Mouse (Mus musculus) midbrain, embryonic 10.5 days (tissue): ENCODE measurements around the gene Ush2a. TPM values are rescaled to one million over a fixed set of nuclear protein-coding genes. Genes with fewer than 3 reads are reported as not detected.

Source experiments
- DNase-seq: peaks from one replicate; pipeline ENCODE4 v3.0.0-alpha.2; 2017; ENCODE audit warnings: low spot score
- H3K27ac ChIP-seq: fragments of 300-500 bp; sonication (generic); replicated peaks from 2 replicates; pipeline ENCODE4 v1.5.1; 2016; ENCODE audit warnings: mild to moderate bottlenecking
- H3K27me3 ChIP-seq: fragments of 300-500 bp; sonication (generic); 2 replicates; pipeline ENCODE4 v1.6.1; 2016; ENCODE audit warnings: low read depth, mild to moderate bottlenecking; ENCODE audit not compliant: poor library complexity, severe bottlenecking
- H3K36me3 ChIP-seq: fragments of 300-500 bp; sonication (generic); 2 replicates; pipeline ENCODE4 v1.6.1; 2016; ENCODE audit warnings: mild to moderate bottlenecking, moderate library complexity
- H3K4me1 ChIP-seq: fragments of 300-500 bp; sonication (generic); 2 replicates; pipeline ENCODE4 v1.6.1; 2016
- H3K4me3 ChIP-seq: fragments of 300-500 bp; sonication (generic); 2 replicates; pipeline ENCODE4 v1.5.1; 2016; ENCODE audit warnings: mild to moderate bottlenecking, moderate library complexity
- H3K9me3 ChIP-seq: fragments of 300-500 bp; sonication (generic); replicated peaks from 2 replicates; pipeline ENCODE4 v1.6.1; 2016; ENCODE audit warnings: mild to moderate bottlenecking
- WGBS: fragments of 180-500 bp; shearing (Covaris S2); methylation state at CpG from one replicate; pipeline ENCODE4 v1.1.7; 2016; 5-methylcytosine and 5-hydroxymethylcytosine counted together
- polyA plus RNA-seq: library from polyadenylated mRNA; unstranded; fragments of >200 nt; fragmentation: Nextera tagmentation; extraction: Ambion mirVana; gene quantifications from 2 replicates; pipeline ENCODE4 v1.2.1, GENCODE M21; 2016

Gene Ush2a
- polyA plus RNA-seq, 1 experiment from 2014 or later = 0.12 TPM

GRCm38 (mm10) chr1:188407613-188408386 is 146.0 kb downstream of the Ush2a start:
- H3K27me3 ChIP-seq = no peaks in the 10 kb centered on the region
- no peak overlapping the region for H3K27ac ChIP-seq
- no peak for DNase-seq
- no peaks in the 10 kb centered on the region for H3K4me1 ChIP-seq
- no peaks in the 10 kb centered on the region for H3K9me3 ChIP-seq
- WGBS = 90% methylated on average over 8 of the region's 8 CpGs
- no peak overlapping the region for H3K4me3 ChIP-seq
- no peaks in the 10 kb centered on the region for H3K36me3 ChIP-seq

- 90% methylated on average over 3 of the region's 3 CpGs for WGBS
- no peaks in the 10 kb centered on the region for H3K27me3 ChIP-seq
- no peak for DNase-seq
- H3K36me3 ChIP-seq = no peaks in the 10 kb centered on the region
- H3K4me1 ChIP-seq = no peaks in the 10 kb centered on the region
- H3K9me3 ChIP-seq = no peaks in the 10 kb centered on the region
- H3K4me3 ChIP-seq = no peak overlapping the region
- no peak overlapping the region for H3K27ac ChIP-seq
Observed at GRCm38 (mm10) chr1:188410547-188410946, 148.7 kb downstream of the Ush2a start.

- 91% methylated on average over 2 of the region's 2 CpGs for WGBS
- no peaks in the 10 kb centered on the region for H3K9me3 ChIP-seq
Observed at GRCm38 (mm10) chr1:188420543-188420942, 158.7 kb downstream of the Ush2a start.

GRCm38 (mm10) chr1:188428172-188428571 is 166.3 kb downstream of the Ush2a start:
- DNase-seq = no peak
- 90% methylated on average over 6 of the region's 6 CpGs for WGBS
- Histone ChIP-seq H3K4me1 (peaks cover 4% of the 10 kb centered on the region; the same call in 1 of the 2 replicates), H3K4me3 (no peak overlapping the region), H3K9me3 (no peaks in the 10 kb centered on the region), H3K36me3 (no peaks in the 10 kb centered on the region), H3K27me3 (no peaks in the 10 kb centered on the region), H3K27ac (no peak overlapping the region)

More at GRCm38 (mm10) chr1:188420543-188420942, 158.7 kb downstream of the Ush2a start:
- H3K4me3 ChIP-seq = no peak overlapping the region
- no peaks in the 10 kb centered on the region for H3K27me3 ChIP-seq
- no peaks in the 10 kb centered on the region for H3K36me3 ChIP-seq
- H3K4me1 ChIP-seq = 0 out of 2 replicates have a peak, but pooled peaks cover 6% of the 10 kb centered on the region
- no peak for DNase-seq
- no peak overlapping the region for H3K27ac ChIP-seq

- 77% methylated on average over 3 of the region's 3 CpGs for WGBS
- no peak overlapping the region for H3K4me3 ChIP-seq
Observed at GRCm38 (mm10) chr1:188430689-188431088, 168.9 kb downstream of the Ush2a start.

GRCm38 (mm10) chr1:188447964-188448363 is 186.1 kb downstream of the Ush2a start:
- 78% methylated on average over 5 of the region's 5 CpGs for WGBS
- Histone ChIP-seq H3K36me3 (no peaks in the 10 kb centered on the region), H3K27me3 (no peaks in the 10 kb centered on the region), H3K4me1 (no peaks in the 10 kb centered on the region), H3K4me3 (no peak overlapping the region), H3K9me3 (no peaks in the 10 kb centered on the region), H3K27ac (no peak overlapping the region)
- no peak for DNase-seq

More at GRCm38 (mm10) chr1:188430689-188431088, 168.9 kb downstream of the Ush2a start:
- Histone ChIP-seq H3K27ac (no peak overlapping the region), H3K27me3 (no peaks in the 10 kb centered on the region), H3K4me1 (peaks cover 4% of the 10 kb centered on the region; the same call in 1 of the 2 replicates), H3K36me3 (no peaks in the 10 kb centered on the region), H3K9me3 (no peaks in the 10 kb centered on the region)
- DNase-seq = no peak

- no peaks in the 10 kb centered on the region for H3K27me3 ChIP-seq
- H3K9me3 ChIP-seq = no peaks in the 10 kb centered on the region
- H3K4me3 ChIP-seq = no peak overlapping the region
- no peak overlapping the region for H3K27ac ChIP-seq
- peaks cover 8% of the 10 kb centered on the region; the same call in 1 of the 2 replicates for H3K4me1 ChIP-seq
- no peak for DNase-seq
- WGBS = 88% methylated on average over 13 of the region's 13 CpGs
- no peaks in the 10 kb centered on the region for H3K36me3 ChIP-seq
Observed at GRCm38 (mm10) chr1:188456466-188457175, 194.8 kb downstream of the Ush2a start.

- Histone ChIP-seq H3K27me3 (no peaks in the 10 kb centered on the region), H3K36me3 (no peaks in the 10 kb centered on the region), H3K27ac (no peak overlapping the region), H3K4me3 (no peak overlapping the region), H3K4me1 (peaks cover 8% of the 10 kb centered on the region; the same call in 1 of the 2 replicates), H3K9me3 (no peaks in the 10 kb centered on the region)
- 77% methylated on average over 13 of the region's 13 CpGs for WGBS
- no peak for DNase-seq
Observed at GRCm38 (mm10) chr1:188457221-188458008, 195.6 kb downstream of the Ush2a start.

- no peaks in the 10 kb centered on the region for H3K36me3 ChIP-seq
- peaks cover 8% of the 10 kb centered on the region; the same call in 1 of the 2 replicates for H3K4me1 ChIP-seq
- H3K27ac ChIP-seq = no peak overlapping the region
- no peaks in the 10 kb centered on the region for H3K9me3 ChIP-seq
- H3K4me3 ChIP-seq = no peak overlapping the region
- 84% methylated on average over 2 of the region's 2 CpGs for WGBS
- H3K27me3 ChIP-seq = no peaks in the 10 kb centered on the region
- DNase-seq = no peak
Observed at GRCm38 (mm10) chr1:188461203-188461602, 199.4 kb downstream of the Ush2a start.

- Histone ChIP-seq H3K4me3 (no peak overlapping the region), H3K4me1 (no peaks in the 10 kb centered on the region), H3K36me3 (no peaks in the 10 kb centered on the region), H3K27me3 (no peaks in the 10 kb centered on the region), H3K9me3 (no peaks in the 10 kb centered on the region), H3K27ac (no peak overlapping the region)
- no peak for DNase-seq
Observed at GRCm38 (mm10) chr1:188464653-188465052, 202.8 kb downstream of the Ush2a start.

GRCm38 (mm10) chr1:188468371-188468783 is 206.6 kb downstream of the Ush2a start:
- Histone ChIP-seq H3K27me3 (no peaks in the 10 kb centered on the region), H3K27ac (no peak overlapping the region), H3K36me3 (no peaks in the 10 kb centered on the region), H3K4me1 (no peaks in the 10 kb centered on the region), H3K9me3 (no peaks in the 10 kb centered on the region), H3K4me3 (no peak overlapping the region)
- DNase-seq = no peak
- WGBS = 94% methylated on average over 10 of the region's 10 CpGs

- Histone ChIP-seq H3K4me1 (peaks cover 10% of the 10 kb centered on the region; the same call in 1 of the 2 replicates), H3K4me3 (no peak overlapping the region), H3K36me3 (no peaks in the 10 kb centered on the region), H3K27ac (no peak overlapping the region), H3K9me3 (no peaks in the 10 kb centered on the region), H3K27me3 (no peaks in the 10 kb centered on the region)
- WGBS = 73% methylated on average over 5 of the region's 5 CpGs
- DNase-seq = no peak
Observed at GRCm38 (mm10) chr1:188504958-188505357, 243.1 kb downstream of the Ush2a start.
